Mouse (Mus musculus) T-helper 1 cell (primary cell): ENCODE results near the gene Plau.

Experiments
- in situ Hi-C: fragments of 300-600 bp; cut with MboI, MseI; formaldehyde crosslinking; loops from one replicate; pipeline ENCODE4 v1.15.1; 2025; ENCODE audit warnings: high pct_unique_total_duplicates

Plau gene

DNA sequence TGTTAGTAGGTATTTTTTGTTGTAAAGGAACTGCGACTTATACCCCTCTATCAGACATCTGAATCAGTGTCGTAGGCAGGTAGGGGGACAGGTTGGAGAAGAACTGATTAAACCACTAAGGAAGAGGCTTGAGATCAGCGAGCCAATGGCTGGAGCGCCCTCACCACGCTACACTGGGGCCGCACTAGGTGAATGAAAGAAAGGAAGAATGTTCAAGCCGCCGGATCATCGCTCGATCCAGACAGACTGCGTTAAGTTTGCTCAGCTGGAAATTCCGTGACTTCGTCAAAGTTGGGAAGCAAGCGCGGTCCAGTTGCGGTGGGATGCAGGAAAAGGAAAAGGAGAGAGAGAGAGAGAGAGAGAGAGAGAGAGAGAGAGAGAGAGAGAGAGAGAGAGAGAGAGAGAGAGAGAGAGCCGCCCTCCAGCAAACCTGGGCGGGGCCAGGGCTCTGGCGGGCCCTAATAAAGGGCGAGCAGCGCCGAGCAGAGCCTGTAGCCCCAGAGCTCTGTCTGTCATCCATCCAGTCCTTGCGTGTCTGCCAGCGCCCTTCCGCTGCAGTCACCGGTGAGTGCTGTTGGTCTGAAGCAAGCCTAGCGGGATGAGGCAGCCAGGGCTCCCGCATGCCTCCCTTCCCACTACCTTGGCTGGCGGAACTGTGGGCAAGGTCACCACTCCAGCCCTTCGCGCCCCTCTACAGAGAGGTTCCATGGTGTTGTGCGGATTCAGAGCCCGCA, at the start of gene Plau:
Plau (plus strand) TSS at position 490 of the 734 bp plus-strand sequence.
- in situ Hi-C loops = no loop called here

DNA sequence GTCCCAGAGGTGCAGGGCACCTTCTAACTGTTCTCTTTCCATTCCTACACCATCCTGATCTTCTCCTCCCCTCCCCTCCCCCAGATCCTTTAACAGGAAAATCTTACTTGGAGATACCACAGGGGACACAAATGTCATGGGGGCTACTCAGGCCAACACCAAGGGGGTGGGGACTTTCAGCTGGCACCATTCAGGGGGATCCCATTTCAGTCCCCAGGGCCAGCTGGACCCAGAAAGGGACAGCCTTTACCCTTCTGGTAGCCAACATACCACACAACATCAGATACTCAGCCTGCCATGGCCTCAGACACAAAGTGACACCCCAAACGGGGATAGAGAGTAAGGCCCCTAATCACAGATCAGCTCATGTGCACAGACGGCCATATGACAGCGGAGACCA, 48.3 kb upstream of the Plau start:
- in situ Hi-C loops = no loop called here

DNA sequence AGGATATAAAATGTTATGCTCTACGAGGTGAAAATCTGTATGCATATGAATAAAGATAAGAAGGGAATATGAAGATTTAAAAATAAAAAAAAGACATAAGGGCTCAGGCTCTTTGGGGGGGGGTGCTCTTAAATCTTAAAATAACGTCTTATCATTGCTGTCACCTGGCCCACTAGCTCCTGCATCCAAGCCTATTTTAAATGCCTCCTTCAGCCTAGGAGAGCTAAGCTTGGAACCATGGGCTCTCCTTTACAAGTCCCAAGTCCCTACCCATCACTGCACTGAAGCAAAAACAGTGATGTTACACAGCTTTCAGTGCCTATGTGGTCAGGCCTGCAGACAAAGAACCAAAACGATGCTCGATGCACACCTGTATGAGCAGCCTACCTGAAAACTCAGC, 46.9 kb upstream of the Plau start:
- in situ Hi-C loops = no loop called here

DNA sequence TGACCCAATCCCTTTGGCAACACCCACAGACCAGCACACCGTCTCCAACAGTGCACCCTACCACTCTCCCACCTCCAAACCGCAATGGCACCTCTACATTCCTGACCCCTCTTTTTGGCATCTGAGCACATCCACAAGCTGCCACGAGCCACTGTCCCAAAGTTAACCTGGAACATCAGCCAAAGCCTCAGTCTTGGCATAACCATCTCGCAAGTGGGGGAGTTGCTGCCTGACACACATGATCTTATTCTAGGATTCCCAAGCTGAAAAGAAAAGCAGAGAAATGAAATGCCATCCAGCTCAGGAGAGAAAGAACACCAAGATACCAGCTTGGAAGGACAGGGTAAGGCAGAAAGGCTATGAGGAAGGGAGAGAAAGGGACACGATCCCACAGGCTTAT, 46.0 kb upstream of the Plau start:
- in situ Hi-C loops = no loop called here

DNA sequence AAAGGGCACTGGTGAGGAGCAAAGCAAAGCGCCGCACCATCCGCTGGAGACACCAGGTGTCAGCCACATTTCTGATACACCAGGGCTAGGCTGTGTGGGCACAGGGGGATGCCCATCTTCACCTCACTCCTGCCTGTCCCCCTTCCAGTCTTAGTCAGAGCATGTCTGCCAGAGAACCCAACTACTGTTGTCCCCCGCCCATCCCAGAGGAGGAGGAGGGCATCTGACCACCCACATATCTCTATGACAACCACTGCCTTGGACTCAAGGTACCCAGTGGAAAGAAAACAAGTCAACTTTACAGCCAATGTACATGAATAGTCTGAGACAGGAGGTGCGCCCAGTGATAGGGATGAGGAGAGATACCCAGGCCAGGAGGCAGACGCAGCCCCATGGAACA, 45.5 kb upstream of the Plau start:
- in situ Hi-C loops = no loop called here

DNA sequence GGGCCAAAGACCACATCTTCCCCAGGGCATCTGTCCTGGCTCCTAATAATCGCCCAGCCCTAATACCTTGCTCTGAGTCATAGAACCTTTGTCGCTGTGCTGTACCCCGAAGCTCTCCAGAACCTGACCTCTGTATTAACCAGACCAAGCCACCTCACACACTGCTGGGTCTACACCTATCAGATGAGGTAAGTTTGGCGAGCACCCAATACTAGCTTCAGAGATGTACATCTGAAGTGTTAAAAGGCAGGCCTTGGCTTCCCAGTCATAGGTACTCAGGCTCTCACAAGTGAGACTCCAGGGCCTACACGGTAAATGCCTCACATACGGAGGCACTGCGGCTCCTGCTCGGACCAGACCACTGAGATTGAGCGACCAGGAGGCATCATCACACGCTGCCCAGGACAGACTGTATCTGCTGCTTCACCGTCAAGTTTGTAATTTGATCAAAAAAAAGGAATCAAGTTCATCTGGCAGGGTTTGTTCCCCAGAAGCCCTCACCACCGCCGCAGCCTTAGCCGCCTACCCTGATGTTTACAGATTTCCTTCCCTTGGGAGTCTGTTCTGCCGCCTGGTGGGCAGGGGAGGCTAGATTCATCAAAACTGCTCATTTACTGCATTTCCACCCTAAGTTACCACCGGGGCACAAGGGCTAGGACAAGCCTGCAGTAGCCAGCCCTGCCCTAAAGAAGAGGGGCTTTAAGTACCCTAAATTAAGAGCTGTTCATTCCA, 44.8 kb upstream of the Plau start:
- in situ Hi-C loops = no loop called here

DNA sequence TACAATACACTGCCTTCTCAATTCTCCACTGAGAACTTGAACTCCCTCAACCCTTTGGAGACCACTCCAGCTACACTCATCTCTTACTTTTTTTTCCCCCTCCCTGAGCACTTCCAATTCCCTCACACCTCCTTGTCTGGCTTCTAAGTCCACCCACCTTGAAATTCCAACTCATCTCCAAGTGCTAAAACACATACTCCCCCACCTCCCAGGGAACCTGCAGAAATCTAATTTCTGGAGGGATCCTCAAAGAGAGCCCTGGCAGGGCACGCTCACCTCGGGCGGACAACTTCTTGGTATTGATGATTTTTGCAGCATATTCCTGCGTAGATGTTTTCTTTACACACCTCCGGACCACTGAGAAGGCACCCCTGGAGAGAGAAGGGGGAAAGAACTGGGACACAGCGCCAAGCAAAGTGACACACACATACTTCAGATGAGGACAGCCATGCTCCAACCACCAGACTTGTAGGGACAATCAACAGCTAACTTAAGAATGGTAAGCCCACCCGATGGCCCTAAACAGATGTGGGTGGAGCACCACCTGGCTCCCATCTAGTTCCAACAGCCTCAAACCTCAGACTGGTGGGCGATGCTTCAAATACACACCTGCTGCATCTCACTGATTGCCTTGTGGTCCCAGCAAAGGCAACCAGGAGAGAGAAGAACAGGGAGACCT, 44.1 kb upstream of the Plau start:
- in situ Hi-C loops = no loop called here

DNA sequence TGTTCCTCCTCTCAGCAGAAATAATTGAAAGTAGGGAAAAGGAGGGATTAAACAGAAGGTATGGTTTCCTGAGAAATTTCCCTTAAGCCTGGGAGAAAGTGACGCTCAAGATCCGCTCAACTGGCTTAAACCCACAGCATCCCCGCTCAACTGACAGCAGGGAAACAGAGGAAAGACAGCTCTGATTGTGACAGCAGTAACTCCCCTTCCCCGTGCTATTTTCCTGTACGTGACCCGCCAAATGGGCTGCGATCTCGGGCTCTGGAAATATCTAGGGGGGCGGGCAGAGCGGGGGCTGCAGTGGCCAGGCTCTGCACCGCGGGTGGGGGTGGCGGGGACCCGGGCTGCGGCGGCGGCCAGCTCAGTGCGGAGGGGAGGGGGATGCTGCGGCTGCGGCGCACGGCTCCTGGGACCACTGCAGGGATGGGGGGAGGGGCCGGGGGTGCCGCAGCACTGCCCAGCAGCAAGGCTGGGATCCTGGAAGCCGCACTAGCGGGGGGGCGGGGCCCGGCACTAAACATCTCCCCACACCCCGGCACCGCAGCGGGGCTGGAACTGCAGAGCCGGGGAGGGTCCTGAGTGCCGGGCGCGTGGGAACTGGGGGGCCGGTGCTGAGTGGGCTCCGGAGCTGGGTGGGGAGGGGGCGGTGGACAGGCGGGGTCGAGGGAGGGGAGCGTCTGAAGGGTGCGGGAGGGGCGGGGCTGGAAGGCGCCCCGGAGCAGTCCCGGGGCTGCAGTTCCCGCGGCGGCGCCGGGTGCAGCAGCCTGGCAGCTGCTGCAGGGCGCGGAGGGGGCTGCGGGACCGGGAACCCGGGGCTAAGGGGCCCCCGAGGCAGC, 43.3 kb upstream of the Plau start:
- in situ Hi-C loops = no loop called here

DNA sequence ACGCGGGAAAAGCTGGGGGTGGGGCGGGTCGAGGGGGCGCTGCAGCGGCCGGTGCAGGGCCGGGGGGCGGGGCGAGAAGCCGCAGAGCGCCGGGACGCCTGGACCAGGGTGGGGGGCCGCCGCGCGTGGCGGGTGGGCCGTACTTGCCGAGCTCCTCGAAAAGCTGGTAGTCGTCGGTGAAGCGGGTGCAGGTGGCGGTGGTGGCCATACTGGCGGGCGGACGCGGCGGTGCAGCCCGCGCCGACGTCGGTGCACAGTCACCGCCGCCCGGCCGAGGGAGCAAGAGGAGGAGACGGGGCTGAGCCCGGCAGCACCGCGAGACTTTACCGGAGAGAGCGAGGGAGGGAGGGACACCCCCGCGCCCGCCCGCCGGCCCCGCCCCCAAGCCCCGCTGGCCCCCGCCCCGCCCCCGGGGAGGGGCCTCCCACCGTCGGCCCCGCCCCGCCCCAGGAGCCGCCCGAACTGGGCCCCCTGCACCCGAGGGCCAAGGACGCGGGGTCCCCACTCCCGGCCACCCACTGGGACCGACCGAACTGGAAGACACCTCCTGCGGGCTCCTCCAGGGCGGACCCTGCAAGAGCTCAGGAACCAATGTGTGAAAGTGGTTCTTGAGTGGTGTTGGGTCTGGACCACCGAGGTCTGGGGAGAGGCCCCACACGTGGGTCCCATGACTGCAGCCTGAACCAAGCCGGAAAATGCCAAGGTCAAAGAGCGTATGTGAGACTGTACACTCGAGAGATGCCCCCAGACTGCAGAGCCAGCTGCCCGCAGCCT, 42.5 kb upstream of the Plau start, which contains the start of gene Camk2g:
Camk2g (minus strand) TSS at position 331 of the 774 bp plus-strand sequence.
- in situ Hi-C loops = no loop called here

DNA sequence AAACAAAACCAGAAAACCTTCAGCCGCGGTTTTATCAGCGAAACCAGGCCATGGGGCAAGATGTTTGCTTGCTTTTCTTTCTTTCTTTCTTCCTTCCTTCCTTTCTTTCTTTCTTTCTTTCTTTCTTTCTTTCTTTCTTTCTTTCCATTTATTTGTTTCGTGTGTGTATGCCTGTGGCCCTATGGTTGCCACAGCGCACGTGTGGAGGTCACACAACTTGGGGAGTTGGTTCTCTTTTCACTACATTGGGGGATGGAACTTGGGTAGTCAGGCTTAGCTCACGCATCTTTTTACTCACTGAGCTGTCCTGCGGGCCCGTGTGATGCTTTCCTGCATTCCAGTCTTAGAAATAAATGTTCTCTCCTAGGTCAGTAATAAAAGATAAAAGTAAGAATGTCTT, 41.9 kb upstream of the Plau start:
- in situ Hi-C loops = no loop called here

DNA sequence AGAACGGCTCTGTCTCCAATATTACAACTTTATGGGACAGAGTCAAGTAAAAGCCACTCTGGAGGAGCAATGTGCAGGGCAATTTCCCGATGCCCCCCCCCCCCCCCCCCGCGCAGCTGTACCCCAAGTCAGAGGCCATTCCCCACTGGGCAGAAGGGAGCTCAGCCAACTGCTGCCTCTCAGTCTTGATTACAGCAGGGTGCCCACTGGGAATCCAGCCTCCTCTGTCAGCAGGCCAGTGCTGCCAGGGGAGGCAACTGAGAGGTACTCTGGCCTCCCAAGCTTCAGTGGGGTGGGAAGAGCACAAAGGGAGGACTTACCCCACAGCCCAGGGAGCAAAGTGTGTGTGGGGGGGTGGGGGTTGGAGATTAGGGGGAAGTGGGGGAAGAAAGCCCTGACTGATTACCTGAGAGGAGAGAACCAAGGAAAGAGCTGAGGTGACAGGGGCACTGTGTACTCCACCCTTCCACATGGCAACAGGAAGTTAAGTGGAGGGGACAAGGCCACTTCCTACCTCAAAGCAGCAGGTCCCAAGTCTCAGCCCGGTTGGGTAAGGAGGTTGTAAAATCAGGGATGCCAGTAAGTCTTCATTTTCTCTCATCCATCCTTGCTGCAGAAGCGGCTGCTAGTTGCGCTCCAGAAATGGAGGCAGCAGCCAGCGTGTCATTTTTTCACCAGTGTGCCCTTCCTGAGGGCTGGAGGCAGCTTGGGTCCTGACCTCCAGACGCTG, 40.9 kb upstream of the Plau start:
- in situ Hi-C loops = no loop called here

DNA sequence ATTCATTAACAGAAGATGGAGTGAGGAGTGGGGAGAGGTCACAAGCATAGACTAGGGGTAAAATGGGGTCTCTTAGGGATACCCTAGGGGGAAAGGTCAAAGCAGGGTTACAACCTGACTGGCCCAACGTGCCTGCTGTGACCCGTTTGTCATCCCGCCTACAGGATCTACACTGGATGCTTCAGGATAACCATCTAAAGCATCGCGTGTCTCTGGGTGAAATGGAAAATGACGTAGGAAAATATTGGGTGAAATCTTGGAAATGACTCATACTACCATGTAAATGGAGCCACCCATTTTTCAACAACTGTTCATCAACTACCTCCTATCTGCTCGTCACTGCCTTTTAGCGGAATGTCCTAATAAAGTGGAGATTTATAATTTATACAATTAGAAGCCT, 40.3 kb upstream of the Plau start:
- in situ Hi-C loops = no loop called here

DNA sequence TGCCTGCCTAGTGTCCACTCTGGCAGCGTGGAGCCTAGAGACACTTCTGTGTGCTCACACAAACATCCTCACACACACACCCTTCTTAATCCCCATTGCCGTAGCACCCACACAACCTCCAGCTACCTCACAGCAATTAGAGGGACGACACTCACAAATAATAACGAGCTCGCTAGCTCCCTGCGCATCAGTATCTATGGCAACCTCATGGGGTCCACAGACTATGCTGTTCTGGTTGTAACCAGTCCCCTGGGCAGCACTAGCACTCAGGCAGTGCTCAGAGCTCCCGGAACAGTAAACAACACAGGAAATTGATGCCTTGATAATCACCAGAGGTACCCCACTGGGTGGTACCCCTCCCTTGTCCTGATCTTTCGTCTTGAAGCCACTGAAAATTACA, 39.8 kb upstream of the Plau start:
- in situ Hi-C loops = no loop called here

DNA sequence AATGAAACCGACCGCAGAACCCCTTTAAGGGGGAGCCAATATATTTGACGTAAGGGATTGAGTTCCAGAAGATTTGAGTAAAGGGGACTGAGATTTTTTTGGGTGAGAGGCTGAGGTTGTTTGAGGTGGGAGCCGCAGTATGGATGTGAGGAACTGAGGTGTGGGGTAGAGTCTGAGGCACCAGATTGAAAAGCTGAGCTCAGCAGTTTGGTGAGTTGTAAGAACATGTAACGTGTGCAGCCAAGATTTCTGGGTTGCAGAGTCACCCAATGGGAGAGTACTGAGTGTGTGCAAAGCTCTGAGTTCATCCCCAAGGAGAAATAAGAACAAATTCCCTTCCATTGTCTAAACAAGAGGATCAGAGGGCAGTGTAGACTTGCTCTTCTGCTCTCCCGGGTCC, 38.2 kb upstream of the Plau start:
- in situ Hi-C loops = no loop called here

DNA sequence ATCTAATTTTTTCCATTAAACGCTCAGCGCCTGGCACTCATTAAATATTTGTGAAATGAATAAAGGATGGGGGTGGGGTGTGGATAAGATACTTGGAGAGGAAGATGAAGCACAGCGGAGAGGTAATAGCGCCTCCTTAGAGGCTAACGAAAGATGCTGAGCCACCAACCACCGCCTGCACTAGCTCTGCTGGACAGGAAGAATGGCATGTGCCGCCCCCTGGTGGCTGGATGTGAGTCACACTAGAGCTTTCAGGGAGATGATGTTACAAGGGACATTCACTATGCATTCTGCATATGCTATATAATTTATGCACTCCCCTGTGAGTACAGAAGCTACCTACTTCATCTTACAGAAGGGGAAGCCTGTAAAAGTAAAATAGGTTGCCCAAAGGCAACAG, 37.7 kb upstream of the Plau start:
- in situ Hi-C loops = no loop called here

DNA sequence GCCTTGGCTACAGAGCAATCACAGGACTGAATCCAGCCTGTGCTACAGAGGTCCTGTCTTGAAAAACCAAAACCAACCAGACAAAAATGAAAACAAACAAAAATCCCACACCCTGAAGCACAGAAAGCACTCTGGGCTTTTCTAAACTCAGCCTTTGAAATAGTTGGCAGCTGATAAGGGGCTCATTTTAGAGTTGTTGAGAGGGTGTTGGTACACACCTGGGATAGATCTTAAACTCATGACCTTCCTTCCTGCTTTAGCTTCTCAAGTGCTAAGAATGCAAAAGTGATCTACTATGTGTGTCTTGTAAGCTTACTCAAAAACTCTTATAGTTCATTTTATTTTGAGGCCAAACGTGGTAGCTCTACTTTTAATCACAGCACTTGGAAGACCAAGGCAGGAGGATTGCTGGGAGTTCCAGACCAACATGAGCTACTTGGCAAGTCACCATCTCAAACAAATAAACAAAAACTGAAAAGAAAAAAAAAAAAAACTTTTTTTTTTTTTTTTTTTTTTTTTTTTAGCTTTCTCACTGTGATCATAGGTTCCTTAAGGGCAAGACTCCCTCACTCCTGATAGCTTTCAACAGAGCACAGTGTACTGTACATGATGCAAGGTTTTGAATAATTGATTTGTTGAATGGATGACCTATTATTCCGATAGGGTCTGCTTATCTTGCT, 33.4 kb upstream of the Plau start:
- in situ Hi-C loops = loop anchor here (5.0 kb wide), 1 partner anchor 36 kb away; no protein-coding TSS in a partner anchor

DNA sequence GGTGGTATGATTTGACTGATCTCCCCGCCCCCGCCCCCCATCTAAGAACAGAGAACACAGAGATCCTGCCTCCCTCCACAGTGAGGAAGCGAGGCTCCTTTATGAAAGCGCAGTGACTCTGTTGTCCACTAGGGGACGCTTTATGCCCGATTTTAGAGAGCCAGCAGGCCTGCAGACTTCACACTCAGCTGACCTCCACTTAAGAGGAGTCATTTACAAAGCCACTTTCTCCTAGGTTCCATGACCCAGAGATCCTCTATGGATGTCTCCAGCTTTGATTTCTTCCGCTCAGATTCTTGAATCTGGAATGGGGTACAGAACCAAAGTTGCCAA, 32.9 kb upstream of the Plau start:
- in situ Hi-C loops = loop anchor here (5.0 kb wide), 1 partner anchor 36 kb away; no protein-coding TSS in a partner anchor

DNA sequence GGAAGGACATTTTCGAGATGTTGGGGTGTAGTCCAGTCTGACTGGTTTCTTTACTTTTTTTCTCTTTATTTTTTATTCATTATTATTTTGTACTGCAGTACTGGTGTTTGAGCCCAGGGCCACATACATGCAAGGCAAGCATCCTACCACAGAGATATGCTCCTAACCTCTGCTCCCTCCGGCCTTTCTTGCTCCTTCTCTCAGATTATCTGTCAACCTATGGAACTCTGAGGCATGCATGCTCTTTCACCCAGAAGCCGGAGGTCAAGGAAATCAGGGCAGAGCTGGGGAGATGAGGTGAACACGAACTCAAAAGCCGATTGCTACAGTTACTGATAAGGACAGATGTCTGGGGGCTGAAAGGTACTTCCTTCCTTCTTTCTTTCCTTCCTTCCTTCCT, 32.0 kb upstream of the Plau start:
- in situ Hi-C loops = loop anchor here (5.0 kb wide), 1 partner anchor 37 kb away; no protein-coding TSS in a partner anchor

DNA sequence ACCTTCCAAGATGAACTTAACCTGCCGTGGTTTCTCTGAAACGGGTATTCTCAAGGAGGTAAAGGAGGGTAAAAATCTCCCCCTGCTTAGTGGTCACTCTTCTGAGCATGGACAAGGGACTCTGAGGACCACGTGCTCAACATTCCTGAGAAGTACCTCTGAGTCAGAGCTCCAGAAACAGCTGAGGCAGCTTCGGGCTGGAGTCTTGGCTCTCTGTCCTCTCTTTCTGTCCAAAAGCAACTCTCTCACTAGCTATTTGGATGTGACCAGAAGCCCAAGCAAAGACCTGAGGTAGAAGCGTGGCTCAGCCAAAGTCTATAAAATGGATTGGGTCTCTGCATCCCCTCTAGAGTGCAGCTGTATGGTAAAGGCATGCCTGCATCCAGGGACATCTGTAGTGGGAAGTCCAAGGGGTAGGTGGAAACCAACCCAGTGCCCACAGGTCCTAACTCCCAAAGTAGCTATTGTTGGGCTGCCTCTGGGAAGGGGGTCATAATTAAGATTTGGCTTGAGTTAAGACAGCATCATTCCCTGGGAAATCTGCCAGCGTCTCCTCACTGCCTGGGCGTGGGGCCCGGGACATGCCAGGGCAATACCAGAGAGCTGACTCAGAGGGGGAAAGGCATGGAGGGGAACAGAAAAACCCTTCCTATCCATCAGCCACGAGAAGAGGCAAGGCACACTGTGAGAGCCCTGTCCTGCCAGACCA, 31.3 kb upstream of the Plau start:
- in situ Hi-C loops = loop anchor here (5.0 kb wide), 1 partner anchor 38 kb away; no protein-coding TSS in a partner anchor
